Mouse (Mus musculus) embryonic fibroblast, embryonic 13.5 days (primary cell): ENCODE results near the gene Hectd4.

Source experiments
- CTCF ChIP-seq: IDR thresholded peaks from 2 replicates; pipeline ENCODE4 v1.5.1; 2011; ENCODE audit warnings: mild to moderate bottlenecking, control low read depth, low read length, moderate library complexity, borderline replicate concordance; ENCODE audit not compliant: insufficient read depth
- POLR2A ChIP-seq: IDR thresholded peaks from 2 replicates; pipeline ENCODE4 v1.6.1; 2011; ENCODE audit warnings: low read depth, mild to moderate bottlenecking, control low read depth, low read length, moderate library complexity

GRCm38 (mm10) chr5:121385461-121386119 is 165.6 kb downstream of the Hectd4 start, which contains the start of gene Trafd1:
- TF ChIP-seq POLR2A (peak; percentile 63), CTCF (no peak)
